Mouse (Mus musculus): Measurements from ENCODE around the gene Cenpm. TPM values are rescaled to one million over a fixed set of nuclear protein-coding genes. Genes with fewer than 3 reads are reported as not detected.
A peak's percentile ranks its signal among the peaks of the same experiment; 100 is the strongest.

The Cenpm gene
- polyA plus RNA-seq (2012; rRNA removed): 1.8 and 3.4 TPM in 2 replicates

- Histone ChIP-seq H3K4me1 (ENCODE audit: control insufficient read depth, insufficient read depth, low read length) (peaks cover 5% of the 10 kb centered on the region), H3K4me3 (replicated peaks; ENCODE audit: extremely low read depth, low read depth, low read length) (peak within 1 kb of the TSS; percentile 95)
- peak; percentile 94 for DNase-seq
- under 1% methylated on average over 65 of the region's 65 CpGs for WGBS
- TF ChIP-seq POLR2A (IDR thresholded peaks at IDR 0.05; ENCODE audit: borderline replicate concordance, extremely low read depth, low read depth, low read length) (no peak), CTCF (IDR thresholded peaks at IDR 0.05; ENCODE audit: insufficient read depth, low read length) (no peak)
Observed at GRCm38 (mm10) chr15:82244115-82244804, at the start of gene Cenpm. TSS of gene Cenpm (minus strand) at chr15:82244748.

- no peaks in the 10 kb centered on the region for H3K4me1 ChIP-seq (ENCODE audit: control insufficient read depth, insufficient read depth, low read length)
- DNase-seq: no peak
- no peak overlapping the region for H3K4me3 ChIP-seq (replicated peaks; ENCODE audit: extremely low read depth, low read depth, low read length)
- WGBS: 30% methylated on average over 8 of the region's 8 CpGs
- TF ChIP-seq POLR2A (IDR thresholded peaks at IDR 0.05; ENCODE audit: borderline replicate concordance, extremely low read depth, low read depth, low read length) (no peak), CTCF (IDR thresholded peaks at IDR 0.05; ENCODE audit: insufficient read depth, low read length) (no peak)
Observed at GRCm38 (mm10) chr15:82294059-82294458, 49.5 kb upstream of the Cenpm start.

- no peak for TF ChIP-seq POLR2A (IDR thresholded peaks at IDR 0.05; ENCODE audit: borderline replicate concordance, extremely low read depth, low read depth, low read length)
- TF ChIP-seq CTCF (IDR thresholded peaks at IDR 0.05; ENCODE audit: insufficient read depth, low read length): no peak
- 15% methylated on average over 7 of the region's 7 CpGs for WGBS
- H3K4me3 ChIP-seq (replicated peaks; ENCODE audit: extremely low read depth, low read depth, low read length): no peak overlapping the region
- no peaks in the 10 kb centered on the region for H3K4me1 ChIP-seq (ENCODE audit: control insufficient read depth, insufficient read depth, low read length)
- DNase-seq: no peak
Observed at GRCm38 (mm10) chr15:82293271-82293711, 48.7 kb upstream of the Cenpm start.

- TF ChIP-seq CTCF (IDR thresholded peaks at IDR 0.05; ENCODE audit: insufficient read depth, low read length) (no peak), POLR2A (IDR thresholded peaks at IDR 0.05; ENCODE audit: borderline replicate concordance, extremely low read depth, low read depth, low read length) (no peak)
- H3K4me1 ChIP-seq (ENCODE audit: control insufficient read depth, insufficient read depth, low read length): no peaks in the 10 kb centered on the region
- no peak overlapping the region for H3K4me3 ChIP-seq (replicated peaks; ENCODE audit: extremely low read depth, low read depth, low read length)
- DNase-seq: no peak
- WGBS: 32% methylated on average over 5 of the region's 5 CpGs
Observed at GRCm38 (mm10) chr15:82292851-82293250, 48.3 kb upstream of the Cenpm start.

- Histone ChIP-seq H3K4me1 (ENCODE audit: control insufficient read depth, insufficient read depth, low read length) (no peaks in the 10 kb centered on the region), H3K4me3 (replicated peaks; ENCODE audit: extremely low read depth, low read depth, low read length) (no peak overlapping the region)
- TF ChIP-seq POLR2A (IDR thresholded peaks at IDR 0.05; ENCODE audit: borderline replicate concordance, extremely low read depth, low read depth, low read length): no peak
- TF ChIP-seq CTCF (IDR thresholded peaks at IDR 0.05; ENCODE audit: insufficient read depth, low read length): no peak
- DNase-seq: no peak
- 81% methylated on average over 7 of the region's 7 CpGs for WGBS
Observed at GRCm38 (mm10) chr15:82290252-82290651, 45.7 kb upstream of the Cenpm start.

GRCm38 (mm10) chr15:82286157-82286556, 41.6 kb upstream of the Cenpm start:
- Histone ChIP-seq H3K4me1 (ENCODE audit: control insufficient read depth, insufficient read depth, low read length) (no peaks in the 10 kb centered on the region), H3K4me3 (replicated peaks; ENCODE audit: extremely low read depth, low read depth, low read length) (no peak overlapping the region)
- no peak for DNase-seq
- WGBS: 62% methylated on average over 12 of the region's 12 CpGs
- TF ChIP-seq CTCF (IDR thresholded peaks at IDR 0.05; ENCODE audit: insufficient read depth, low read length) (no peak), POLR2A (IDR thresholded peaks at IDR 0.05; ENCODE audit: borderline replicate concordance, extremely low read depth, low read depth, low read length) (no peak)

- no peak for DNase-seq
- no peaks in the 10 kb centered on the region for H3K4me1 ChIP-seq (ENCODE audit: control insufficient read depth, insufficient read depth, low read length)
- 53% methylated on average over 4 of the region's 4 CpGs for WGBS
- H3K4me3 ChIP-seq (replicated peaks; ENCODE audit: extremely low read depth, low read depth, low read length): no peak overlapping the region
- TF ChIP-seq CTCF (IDR thresholded peaks at IDR 0.05; ENCODE audit: insufficient read depth, low read length) (no peak), POLR2A (IDR thresholded peaks at IDR 0.05; ENCODE audit: borderline replicate concordance, extremely low read depth, low read depth, low read length) (no peak)
Observed at GRCm38 (mm10) chr15:82280638-82281037, 36.1 kb upstream of the Cenpm start.

GRCm38 (mm10) chr15:82277591-82277990, 33.0 kb upstream of the Cenpm start:
- no peaks in the 10 kb centered on the region for H3K4me1 ChIP-seq (ENCODE audit: control insufficient read depth, insufficient read depth, low read length)
- H3K4me3 ChIP-seq (replicated peaks; ENCODE audit: extremely low read depth, low read depth, low read length): no peak overlapping the region
- DNase-seq: no peak
- WGBS: 62% methylated on average over 5 of the region's 5 CpGs
- no peak for TF ChIP-seq CTCF (IDR thresholded peaks at IDR 0.05; ENCODE audit: insufficient read depth, low read length)
- no peak for TF ChIP-seq POLR2A (IDR thresholded peaks at IDR 0.05; ENCODE audit: borderline replicate concordance, extremely low read depth, low read depth, low read length)

- TF ChIP-seq POLR2A (IDR thresholded peaks at IDR 0.05; ENCODE audit: borderline replicate concordance, extremely low read depth, low read depth, low read length) (no peak), CTCF (IDR thresholded peaks at IDR 0.05; ENCODE audit: insufficient read depth, low read length) (no peak)
- no peak overlapping the region for H3K4me3 ChIP-seq (replicated peaks; ENCODE audit: extremely low read depth, low read depth, low read length)
- DNase-seq: no peak
- no peaks in the 10 kb centered on the region for H3K4me1 ChIP-seq (ENCODE audit: control insufficient read depth, insufficient read depth, low read length)
- 1% methylated on average over 78 of the region's 86 CpGs for WGBS
Observed at GRCm38 (mm10) chr15:82274927-82275901, 30.7 kb upstream of the Cenpm start.
